Mouse (Mus musculus) cerebral cortex, adult 2 months (tissue): ENCODE data around the gene Irf4.

Source experiments
- WGBS: fragments of 180-500 bp; shearing (Covaris S2); methylation state at CpG from one replicate; pipeline ENCODE4 v1.1.7; 2018; 5-methylcytosine and 5-hydroxymethylcytosine counted together

Irf4 gene

GRCm38 (mm10) chr13:30801886-30802285, 52.9 kb downstream of the Irf4 start:
- WGBS, result 82% methylated on average over 4 of the region's 4 CpGs

GRCm38 (mm10) chr13:30802336-30802955, 53.4 kb downstream of the Irf4 start:
- 92% methylated on average over 5 of the region's 5 CpGs for WGBS

GRCm38 (mm10) chr13:30809240-30809639, 60.2 kb downstream of the Irf4 start:
- 85% methylated on average over 7 of the region's 7 CpGs for WGBS

DNA sequence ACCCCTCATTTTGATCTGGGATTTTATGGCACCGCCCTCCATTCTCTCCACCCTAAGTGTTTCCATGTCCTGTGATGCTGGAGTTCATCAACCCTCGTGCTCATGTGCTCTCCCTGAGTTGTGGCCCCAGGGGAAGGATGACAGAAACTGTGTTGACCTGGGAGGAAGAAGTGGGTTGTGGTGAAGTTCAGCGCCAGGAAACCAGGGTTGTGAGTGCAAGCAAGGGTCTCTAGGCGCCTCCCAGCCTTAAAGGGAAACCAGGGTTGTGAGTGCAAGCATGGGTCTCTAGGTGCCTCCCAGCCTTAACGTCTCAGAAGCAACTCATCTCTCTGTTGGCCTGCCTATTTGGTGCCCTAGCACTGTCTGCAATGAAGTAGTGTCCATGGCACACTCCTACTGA, 64.4 kb downstream of the Irf4 start:
- 91% methylated on average over 5 of the region's 5 CpGs for WGBS

DNA sequence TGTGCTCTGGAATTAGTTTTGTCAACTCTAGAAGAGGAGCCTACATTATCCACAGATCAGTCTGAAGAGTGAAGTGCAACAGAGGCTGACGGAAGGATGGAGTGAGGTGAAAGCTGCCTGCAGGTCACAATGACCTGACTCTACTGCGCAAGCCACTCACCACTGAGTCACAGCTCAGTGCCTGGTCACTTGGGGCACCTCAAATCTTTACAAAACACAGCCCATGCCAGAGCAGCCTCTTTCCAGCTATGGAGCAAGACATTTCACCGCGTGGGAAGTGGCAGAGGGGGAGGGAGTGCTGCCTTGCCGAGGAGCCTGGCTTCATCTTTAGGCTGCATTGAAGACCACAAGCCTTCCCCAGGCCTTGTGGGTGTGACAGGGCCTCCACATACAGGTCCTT, 65.2 kb downstream of the Irf4 start:
- 83% methylated on average over 5 of the region's 5 CpGs for WGBS
